Mouse (Mus musculus): ENCODE results near the gene Gab1.

Gab1 gene

DNA sequence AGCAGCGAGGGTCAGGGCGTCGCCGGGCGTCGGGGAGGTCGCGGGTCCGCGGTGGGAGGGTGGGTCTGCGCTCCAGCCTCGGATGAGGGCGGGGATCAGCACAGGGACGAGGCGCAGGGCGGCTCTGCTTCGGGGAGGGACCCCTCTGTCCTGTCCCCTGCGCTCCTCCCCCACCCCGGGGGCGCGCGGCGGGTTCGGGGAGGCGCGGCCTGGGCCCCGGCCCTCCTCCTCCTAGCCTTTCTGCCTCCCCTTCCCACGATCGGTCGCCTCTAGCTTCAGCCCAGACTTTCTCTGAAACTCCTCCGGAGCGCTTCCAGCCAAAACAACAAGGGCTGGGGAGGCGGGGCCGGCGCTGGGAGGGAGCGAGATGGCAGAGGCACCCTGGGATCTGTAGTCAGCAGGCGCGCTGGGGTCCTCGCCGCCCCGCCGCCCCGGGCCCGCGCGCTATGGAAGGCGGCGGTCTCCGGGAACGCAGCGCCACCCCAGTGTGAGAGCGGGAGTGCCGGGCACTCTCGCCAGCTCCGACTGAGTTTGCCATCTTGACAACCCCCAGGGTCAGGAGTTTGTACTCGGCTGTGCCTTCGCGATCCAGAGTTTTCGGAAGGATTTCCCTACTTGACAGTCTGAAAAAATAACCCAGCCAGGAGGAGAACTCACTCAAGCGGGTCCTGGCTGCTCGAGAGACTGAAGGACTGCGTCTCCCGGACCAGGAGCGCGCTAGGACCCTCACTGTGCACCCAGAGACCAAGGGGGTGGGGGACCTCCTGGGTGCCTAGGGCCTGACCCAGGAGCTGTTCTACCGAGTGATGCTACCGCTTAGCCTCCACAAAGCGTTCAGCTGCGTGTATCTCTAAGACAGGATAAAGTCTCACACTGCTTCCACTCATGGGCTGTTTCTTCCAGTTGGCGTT lies at the start of gene Gab1:
TSS of gene Gab1 (minus strand) at position 324 of the 911 bp plus-strand sequence.
- peak; percentile 91 for DNase-seq (ENCODE audit: low read depth, low spot score)

DNA sequence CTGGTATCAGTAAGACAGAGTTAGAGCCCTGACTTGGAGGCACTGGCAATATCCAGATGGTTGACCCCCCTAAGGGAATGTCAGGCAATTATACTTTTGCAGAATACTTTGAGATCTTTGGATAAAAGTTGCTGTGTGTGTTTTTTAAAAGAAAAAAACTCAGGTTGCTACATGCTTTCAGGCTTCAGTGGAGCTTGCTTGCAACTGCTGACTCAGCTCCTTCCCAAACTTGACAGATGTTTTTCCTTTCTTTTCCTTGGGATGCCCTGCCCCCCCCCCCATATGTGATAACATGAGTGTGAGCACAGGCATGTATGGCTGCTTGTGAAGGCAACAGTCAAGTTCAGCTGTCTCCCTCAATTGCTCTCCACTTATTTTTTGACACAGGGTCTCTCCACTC lies 48.5 kb upstream of the Gab1 start:
- no peak for DNase-seq (ENCODE audit: low read depth, low spot score)

DNA sequence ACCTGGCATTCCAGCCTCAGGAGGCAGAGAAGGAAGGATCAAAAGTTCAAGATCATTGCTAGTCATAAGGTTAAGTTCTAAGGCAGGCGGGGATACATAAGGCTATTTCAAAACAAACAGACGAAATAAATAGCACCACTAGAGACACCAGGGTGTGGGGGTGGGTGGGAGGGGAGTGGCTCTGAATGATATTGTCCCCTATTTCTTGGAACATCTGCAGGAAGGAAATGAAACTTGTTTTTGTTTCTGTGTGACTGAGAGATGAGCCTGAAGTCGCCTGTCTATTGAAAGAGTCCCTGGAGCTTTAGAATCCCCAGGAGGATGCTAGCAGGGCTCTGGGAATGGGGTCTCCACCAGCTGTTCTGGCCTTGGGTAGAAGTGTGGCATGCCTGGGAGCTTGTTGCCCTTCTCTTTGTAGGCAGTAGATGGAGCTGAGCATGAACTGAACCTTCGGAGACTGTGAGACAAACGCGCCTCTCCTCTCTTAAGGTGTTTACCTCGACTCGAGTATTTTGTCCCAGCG lies 43.5 kb upstream of the Gab1 start:
- DNase-seq (ENCODE audit: low read depth, low spot score), result no peak

DNA sequence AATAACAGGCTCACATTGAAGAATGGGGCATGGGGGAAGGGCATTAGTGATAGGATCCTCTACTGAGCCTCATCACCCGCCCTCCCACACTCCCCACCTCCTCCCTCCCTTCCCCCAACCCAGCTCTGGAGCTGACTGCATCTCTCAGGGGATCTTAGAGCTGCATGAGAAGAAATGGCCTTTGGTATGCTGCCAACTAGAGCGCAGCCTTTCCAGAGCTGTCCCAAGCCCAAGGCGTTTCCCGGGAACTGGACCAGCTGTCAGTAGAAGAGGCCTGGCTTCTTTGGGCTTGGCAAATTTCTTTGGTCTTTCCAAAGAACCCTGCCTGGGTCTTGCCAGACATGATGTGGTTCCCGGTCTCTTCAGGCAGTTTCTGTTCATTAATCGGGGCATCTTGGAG lies 42.3 kb upstream of the Gab1 start:
- DNase-seq (ENCODE audit: low read depth, low spot score), result no peak

DNA sequence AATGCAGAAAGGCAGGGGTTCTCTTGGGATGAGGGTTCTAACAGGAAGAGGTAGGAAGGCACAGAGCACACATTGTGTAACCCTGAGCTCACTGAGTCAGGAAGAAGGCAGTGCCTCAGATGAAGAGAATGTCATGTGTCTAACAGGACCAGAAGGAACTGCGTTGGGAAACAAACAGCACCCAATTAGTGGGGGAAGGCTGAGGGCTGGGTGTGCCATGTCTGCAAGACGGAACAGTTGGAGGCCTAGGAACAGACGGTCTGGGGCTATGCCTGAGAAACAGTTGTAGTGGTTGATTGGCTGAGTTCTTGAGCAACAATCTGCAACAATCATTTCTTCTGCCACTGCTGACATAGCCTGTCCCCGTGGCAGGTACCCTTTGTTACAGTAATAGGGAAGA lies 38.8 kb upstream of the Gab1 start:
- DNase-seq (ENCODE audit: low read depth, low spot score), result no peak

DNA sequence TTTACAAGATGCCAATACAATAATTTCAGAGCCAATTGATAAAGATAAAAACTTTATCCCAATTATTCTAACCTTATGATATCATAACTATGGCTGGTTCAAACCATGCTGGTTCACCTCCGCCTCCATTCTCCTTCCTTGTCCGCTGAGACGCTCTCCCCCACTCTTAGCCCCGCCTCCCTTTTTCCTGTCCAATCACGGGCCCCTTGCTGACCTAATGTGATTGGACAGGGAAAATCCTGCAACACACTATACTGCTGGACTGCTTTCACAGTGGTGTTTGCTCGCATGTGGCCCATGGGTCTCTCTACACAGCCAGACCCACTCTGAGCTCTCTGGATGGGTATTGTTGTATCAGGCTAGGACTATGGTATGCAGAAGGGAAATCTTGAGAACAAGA lies 38.2 kb upstream of the Gab1 start:
- DNase-seq (ENCODE audit: low read depth, low spot score), result no peak

DNA sequence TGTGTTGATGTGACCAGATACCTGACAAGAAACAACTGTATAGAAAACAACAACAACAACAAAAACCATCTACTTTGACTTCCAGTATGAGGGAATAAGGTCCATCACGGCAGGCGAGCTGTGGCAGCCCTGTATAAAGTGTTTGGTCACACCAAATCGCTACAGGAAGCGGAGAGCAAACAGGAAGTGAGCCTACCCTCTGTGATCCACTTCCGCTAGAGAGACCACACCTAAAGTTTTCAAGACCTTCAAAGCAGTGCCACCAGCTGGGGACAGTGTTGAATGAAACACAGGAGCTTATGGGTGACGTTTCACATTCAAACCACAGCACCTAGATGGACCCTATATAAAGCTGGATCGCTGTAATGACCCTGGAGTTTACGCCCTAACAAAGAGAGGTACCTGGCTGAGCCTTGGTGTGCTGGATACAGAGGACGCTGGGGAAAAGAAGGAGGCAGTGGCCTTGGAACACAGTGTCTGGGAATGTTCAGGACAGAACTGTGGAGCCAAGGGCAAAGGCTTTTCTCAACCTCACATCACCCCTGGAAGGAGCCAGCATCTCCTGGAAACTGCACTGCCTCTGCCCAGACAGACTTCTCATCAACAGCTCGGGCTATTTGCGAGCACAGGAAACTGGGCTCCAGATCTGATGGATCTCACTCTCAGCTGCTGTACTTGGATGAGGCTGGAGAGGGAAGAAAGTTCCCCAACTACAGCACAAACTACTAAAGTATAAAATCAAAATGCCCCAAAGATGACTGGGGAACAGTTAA lies 36.3 kb upstream of the Gab1 start:
- DNase-seq (ENCODE audit: low read depth, low spot score), result no peak

DNA sequence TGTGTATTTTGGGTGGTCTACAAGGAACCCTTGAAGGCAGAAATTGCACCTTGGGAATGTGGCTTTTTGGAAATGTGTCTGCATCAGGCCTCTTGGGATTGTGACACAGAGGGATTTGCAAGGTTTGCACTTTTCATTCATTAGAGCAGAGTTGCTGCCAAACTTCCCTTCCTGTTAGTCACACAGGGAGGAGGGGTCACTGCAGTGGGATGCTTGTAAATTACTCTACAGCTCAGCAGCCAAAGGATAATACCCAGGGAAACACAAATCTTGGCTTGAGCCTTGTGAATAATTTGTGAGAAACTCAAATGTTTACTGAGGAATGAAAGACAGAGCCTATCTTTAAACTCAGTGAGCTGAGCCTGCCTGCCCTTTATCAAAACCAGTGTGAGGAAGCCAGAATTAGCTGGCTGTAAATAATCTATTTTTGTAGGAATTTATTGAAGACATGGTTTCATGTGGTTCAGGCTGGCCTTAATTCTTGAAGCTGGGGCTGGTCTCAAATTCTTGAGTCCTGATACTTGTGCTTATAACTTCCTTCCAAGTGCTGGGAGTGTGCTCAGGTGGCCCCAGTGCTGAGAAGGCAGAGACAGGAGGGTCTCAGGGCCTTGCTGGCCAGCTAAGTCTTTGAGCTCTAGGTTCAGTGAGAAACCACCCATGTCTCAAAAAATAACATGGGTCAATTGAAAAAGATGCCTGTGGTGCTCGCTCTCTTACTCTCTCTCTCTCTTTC lies 32.9 kb upstream of the Gab1 start:
- peak; percentile 25 for DNase-seq (ENCODE audit: low read depth, low spot score)

DNA sequence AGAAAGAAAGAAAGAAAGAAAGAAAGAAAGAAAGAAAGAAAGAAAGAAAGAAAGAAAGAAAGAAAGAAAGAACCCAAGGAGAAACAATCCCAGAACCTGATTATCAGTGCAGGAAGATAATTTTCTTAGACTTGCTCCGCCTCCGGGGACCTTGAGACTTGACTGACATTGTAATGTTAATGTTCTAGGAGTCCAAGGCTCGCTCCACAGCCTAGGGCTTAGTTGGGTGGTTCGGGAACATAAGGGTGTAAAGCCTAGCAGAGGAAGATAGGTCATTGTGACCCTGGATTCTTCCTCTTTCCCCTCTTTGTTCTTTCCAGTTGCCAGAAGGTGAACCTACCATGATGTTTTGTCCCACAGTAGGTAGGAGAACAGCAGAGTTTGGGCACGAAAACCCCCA lies 31.1 kb upstream of the Gab1 start:
- no peak for DNase-seq (ENCODE audit: low read depth, low spot score)

DNA sequence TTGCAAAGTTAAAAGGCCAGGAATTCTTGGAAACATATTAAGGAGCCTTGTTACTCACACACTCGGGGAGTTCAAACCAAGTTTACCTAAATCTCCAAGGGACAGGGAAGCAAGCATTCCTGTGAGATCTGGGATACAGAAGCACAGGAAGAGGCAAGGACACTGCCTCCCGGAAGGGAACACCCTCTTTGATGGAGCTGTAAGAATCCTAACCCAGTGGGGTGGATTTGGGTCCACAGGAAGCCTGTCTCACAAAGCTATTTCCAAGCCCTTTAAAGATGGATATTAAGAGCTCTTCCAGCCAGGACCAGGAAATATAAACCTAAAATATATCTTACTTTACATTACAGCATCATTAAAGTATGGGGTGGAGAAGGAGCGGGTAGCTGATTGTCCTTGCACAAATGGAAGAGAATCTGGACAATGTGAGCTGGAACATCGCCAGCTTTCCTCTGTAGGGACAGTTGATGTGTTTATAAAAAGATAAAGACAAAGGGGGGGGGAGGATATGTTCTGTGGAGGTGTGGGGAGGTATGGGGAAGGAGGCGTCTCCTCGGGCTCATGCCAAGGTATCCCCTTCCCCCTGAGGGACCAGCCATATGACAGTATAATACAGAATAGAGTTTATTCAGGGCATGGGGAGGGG lies 28.1 kb upstream of the Gab1 start:
- DNase-seq (ENCODE audit: low read depth, low spot score), result no peak

DNA sequence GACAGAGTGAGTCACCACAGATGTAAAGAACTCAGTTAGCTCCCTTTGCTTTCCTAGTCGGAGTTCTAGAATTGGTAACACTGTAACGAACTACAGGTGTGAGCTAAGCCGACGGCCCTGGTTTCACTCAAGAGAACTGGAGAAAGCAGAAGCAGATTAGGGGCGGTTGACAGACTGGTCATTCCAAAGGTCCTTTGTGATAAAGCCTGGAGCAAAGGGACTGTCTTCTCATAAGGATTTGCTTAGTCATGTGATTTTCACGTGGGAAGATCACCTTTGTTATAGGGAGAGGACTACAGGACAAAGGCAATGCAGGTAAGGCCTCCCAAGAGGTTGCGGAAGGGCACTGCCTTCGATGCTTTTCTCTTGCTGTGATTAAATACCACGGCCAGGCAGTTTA lies 22.0 kb upstream of the Gab1 start:
- DNase-seq (ENCODE audit: low read depth, low spot score), result no peak

DNA sequence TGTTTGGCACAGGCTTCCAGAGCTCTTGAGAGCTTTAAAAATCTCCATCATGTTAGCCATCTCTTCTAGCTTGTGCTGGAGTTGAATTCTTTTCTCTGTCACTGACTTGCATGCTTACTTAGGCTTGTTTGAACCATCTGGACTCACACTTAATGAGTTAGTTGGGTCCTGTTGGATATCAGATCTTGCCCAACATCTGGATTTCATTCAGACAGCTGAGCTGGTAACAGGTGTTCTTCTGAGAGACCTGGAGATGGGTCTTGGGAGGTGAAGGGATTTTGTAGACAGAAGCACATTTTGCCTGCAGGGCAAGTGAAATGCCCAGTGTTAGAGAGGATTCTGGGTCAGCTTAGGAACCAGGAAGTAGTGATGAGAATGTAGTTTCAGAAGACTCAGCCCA lies 19.0 kb upstream of the Gab1 start:
- DNase-seq (ENCODE audit: low read depth, low spot score), result peak; percentile 68

DNA sequence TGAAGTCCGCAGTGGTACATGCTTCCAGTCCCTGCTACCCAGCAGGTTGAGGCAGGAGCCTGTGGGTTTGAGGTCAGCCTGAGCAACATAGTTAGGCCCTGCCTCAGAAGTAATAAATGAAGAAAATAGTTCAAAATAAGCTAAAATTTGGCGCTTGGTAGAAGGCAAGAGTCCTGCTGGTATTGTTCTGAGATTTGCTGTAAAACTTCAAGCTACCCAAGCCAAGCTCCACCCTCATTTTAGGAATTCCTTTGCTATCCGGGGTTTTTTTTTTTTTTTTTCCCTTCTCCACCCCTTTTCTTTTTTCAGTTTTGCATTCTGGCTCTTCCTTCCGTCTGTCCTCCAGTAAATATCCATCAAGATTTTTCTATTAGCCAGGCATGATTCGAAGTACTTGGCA lies 15.7 kb upstream of the Gab1 start:
- DNase-seq (ENCODE audit: low read depth, low spot score), result no peak

DNA sequence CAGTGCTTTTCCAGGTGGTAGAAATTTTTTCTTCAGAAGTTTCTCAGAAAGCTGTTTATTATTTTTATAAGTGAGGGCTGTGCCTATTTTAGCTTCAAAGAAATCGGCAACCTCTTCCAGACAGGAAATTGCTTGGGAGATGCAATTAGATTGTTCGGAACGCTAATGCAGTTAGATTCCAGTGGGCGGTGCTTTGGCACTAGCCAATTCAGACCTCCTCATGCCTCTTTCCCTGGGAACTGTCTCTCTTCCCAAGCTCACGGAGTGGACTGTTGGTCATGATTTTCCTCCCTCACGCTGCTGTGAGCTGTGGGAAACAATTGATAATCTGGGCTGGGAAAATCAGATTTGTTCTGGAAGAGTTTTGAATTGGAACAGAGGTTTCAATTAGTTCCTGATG lies 15.1 kb upstream of the Gab1 start:
- DNase-seq (ENCODE audit: low read depth, low spot score), result peak; percentile 48

DNA sequence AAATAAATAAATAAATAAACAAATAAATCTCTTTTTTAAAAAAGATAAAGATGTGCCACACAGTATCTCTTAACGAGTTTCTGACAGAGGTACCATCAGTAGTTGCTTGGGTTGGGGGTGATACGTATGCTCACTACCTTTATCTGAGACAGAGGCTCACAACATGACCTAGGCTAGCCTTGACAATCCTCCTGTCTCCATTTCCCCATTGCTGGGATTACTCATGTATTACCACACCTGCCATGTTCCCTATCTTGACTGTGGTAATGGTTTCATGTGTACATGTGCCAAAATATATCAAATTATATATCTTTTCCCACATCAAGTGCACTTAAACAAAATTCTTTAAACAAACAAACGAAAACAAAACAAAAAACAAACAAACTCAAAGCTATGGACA lies 14.2 kb upstream of the Gab1 start:
- no peak for DNase-seq (ENCODE audit: low read depth, low spot score)

DNA sequence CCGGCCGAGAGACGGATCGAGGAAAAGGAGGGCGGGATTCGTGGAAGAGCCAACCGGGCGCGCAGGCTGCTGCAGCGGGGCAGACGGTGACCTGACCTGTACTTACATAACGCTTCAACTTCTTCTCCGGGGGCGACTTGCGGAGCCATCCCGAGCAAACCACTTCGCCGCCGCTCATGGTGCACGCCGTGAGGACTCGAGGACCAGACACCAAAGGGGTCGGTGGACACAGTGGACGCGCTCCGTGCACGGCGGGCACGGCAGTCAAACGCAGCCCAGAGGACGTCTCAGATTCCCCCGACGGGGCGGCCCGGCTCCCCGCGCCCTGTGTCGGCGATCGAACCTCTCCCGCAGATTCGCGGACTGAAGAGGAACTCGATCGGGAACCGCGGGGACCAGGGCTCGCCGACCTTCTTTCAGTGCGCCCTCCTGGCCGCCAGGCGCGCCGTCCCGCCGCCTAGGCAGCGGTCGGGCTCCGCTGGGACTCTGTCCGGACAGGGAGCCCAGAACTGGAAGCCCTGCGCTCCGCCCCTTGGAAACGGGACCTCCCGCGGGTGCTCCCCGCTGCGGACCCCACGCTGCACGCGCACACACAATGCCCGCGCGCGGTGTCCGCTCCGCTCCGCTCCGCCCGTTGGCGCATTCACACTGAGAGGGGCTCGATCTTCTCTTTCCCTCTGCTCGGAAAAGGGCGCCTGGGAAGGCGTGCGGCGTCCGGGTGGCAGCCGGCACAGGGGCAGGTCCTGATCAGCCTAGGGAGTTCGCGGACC lies 708 bp downstream of the Gab1 start:
- DNase-seq (ENCODE audit: low read depth, low spot score), result peak; percentile 55

DNA sequence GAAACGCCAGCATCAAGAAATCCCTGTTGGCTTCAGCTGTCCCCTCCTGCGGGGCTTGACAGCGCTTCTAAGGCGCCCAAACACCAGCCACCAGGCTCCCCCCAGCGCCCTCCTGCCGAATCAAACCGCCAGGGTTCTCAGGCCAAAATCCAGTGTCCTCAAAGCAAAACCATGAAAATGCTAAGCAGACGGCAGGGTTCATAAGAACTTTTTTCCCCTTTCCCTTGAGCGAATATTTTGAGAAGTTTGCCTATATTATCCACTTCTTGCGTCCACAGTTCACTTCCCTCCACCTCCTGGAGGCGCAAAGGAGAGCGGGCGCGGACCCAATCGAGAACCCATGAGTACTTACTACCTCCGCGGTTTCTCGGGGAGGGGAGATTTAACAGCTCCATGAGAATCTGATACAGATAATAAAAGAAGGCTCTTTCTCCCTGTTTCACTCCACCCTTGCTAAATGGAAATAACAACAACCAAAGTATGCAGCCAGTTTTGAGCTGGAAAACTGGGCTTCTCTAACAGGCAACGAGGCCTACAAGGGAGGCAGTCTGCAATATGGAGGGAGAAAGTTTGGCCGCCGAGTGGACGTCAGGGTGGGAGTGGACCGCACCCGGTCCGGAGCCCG lies 1.4 kb downstream of the Gab1 start:
- peak; percentile 50 for DNase-seq (ENCODE audit: low read depth, low spot score)

DNA sequence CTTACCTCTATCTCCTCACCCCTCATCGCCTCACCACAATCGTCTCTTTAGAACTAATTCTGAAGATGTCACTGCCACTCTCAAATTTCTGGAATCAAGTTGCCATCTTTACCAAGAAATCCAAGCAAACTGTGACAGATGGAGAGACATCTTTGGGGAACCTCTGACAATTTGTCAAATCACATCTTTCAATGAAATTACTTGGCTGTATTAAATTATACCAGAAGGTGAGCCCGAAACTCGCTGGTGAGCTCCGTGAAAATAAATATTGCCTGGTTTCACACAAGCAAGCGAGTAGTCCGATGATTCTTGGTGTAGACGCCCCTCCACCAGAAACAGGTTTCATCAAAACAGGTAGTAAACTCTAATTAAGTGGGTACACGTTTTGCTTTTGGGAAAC lies 2.2 kb downstream of the Gab1 start:
- DNase-seq (ENCODE audit: low read depth, low spot score), result no peak

DNA sequence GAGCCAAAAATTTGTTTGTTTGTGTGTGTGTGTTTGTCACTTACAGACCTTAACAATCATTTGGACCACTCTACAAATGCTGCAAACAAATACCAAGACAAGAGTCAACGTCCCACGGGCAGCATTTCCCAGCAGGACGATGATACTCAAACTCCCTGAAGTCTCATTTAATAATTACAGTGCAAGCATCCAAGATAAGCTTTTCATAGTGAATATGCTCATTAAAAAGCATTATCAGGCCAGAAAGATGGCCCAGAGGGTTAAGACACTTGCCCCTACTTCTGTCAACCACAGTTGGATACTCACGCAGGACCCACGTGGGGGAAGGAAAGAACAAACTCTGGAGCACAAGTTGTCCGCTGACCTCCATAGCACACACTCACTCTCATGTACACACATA lies 4.8 kb downstream of the Gab1 start:
- no peak for DNase-seq (ENCODE audit: low read depth, low spot score)

DNA sequence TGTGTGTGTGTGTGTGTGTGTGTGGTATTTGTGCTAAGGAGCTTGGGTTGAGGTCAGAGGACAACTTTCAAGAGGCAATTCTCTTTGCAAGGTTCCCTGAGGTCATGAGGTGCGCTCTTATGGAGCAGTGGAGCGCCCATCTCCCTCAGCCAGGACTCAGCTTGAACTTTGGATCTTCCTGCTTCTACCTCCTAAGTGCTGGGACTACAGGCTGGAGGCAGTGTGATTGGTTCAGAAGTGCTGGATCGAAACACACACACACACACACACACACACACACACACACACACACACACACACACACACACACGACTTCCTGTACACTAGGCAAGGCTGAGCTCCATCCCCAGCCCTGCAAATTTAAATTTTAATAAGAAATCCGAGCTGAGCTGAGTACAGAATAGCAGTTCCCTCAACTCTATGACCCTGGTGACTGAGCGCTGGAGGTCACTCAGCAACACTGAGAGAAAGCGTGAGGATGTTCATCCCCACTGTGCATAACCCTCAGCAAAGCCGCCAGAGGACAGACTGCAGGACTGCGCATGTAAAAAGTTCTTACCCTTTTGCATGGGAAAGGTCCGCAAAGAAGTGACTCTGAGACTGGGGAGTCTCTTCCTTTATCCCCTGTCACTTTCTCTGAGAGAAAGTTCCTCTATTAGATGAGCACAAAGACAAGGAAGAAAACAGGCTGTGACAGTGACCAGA lies 6.4 kb downstream of the Gab1 start:
- DNase-seq (ENCODE audit: low read depth, low spot score), result no peak
